Mouse (Mus musculus): ENCODE measurements at regions not wholly inside any gene's neighbourhood (a gene's known extent, or its start where the extent isn't known, plus 50 kb on each side); places are given as distances from the start of the nearest gene placed in this dataset.
"Not testable (repeated sequence)": the region's sequence is repeated elsewhere in the genome, so short reads cannot be mapped to it uniquely, and the experiment has no call there.

DNA sequence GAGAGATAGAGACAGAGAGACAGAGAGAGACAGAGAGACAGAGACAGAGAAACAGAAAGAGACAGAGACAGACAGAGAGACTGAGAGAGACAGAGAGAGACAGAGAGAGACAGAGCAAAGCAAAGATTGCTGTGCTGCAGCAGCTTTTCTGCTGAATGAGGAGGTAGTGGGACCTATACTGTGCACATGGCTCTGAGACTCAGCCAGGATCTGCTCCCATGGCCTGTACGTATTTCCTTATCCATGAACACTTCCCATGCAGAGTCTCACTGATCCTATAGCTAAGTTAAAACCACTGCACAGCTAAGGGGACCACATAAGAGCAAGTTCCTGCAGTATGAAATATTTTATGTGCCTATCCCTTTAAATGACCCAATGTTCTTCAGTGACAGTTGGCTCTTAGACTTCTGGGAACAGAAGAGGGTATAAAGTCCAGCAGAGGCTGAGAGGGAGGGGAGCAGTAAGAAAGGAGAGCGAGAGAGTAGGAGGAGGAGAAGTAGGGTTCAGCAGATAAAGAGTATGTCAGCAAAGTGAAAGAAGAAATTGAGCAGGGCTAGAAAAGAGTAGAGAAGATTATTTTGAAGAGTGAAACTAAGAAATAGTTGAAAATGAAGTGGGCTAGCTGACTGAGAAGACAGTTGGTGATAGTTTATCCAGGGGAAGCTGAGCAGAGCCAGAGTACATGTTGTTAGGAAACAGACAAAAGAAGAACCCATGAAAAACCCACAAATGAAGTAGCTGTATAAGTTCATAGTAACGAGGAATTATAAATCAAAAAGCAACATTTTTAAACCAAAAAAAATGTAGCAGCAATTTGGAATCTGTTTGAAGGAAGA, 61.4 kb upstream of the Ptger2 start:
- H3K9ac ChIP-seq (ENCODE audit: insufficient read depth, low read depth); H3K79me2 ChIP-seq (replicated peaks; ENCODE audit: control insufficient read depth, extremely low read depth, insufficient read depth, poor library complexity, severe bottlenecking); H3K9me3 ChIP-seq (replicated peaks; ENCODE audit: low read length); H3K27me3 ChIP-seq (replicated peaks); H3K27ac ChIP-seq (ENCODE audit: insufficient read depth, low read depth); H3K36me3 ChIP-seq (replicated peaks in 1 of 2; ENCODE audit: control insufficient read depth in 1 of 2, insufficient read depth in 1 of 2, low read length in 1 of 2); H3K4me1 ChIP-seq (ENCODE audit: control insufficient read depth in 1 of 2, insufficient read depth in 2 of 2); H3K4me3 ChIP-seq (replicated peaks in 1 of 3; ENCODE audit: low read depth in 2 of 3, low read length in 2 of 3, poor library complexity in 1 of 3); dilution Hi-C loops (cut with MboI; ENCODE audit: extremely low pct_ligation_motif_present, extremely low pct_unique_long_range_greater_than_20kb, low sequenced_read_pairs); DNase-seq (ENCODE audit: extremely low read depth); in situ Hi-C loops (cut with MboI; ENCODE audit: low pct_ligation_motif_present, low pct_unique_long_range_greater_than_20kb, low sequenced_read_pairs); H3K4me2 ChIP-seq (ENCODE audit: insufficient read depth, low read depth, poor library complexity, severe bottlenecking): not testable (repeated sequence)

DNA sequence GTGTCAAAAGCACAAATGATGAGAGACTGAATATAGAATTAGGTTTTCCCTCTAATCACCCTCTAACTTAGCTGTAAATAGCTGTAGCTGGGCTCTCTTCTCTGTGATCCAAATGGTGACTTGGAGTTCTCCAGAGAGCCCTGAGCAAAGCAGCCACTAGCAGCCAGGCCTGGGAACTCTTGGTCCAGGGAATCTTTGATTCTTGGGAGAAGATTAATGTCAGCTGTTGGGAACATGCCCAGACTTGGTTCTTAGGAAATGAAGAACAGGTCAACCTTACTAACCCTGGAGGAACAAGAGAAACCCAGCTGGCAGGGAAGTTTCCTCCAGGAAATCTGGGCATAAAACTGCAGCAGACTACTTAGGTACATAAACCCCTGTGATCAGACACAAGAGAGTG, 62.6 kb upstream of the Ptgdr start:
- DNase-seq (ENCODE audit: extremely low read depth); dilution Hi-C loops (cut with MboI; ENCODE audit: extremely low pct_ligation_motif_present, extremely low pct_unique_long_range_greater_than_20kb, low sequenced_read_pairs); H3K27me3 ChIP-seq (replicated peaks); H3K4me3 ChIP-seq (replicated peaks in 1 of 3; ENCODE audit: low read depth in 2 of 3, low read length in 2 of 3, poor library complexity in 1 of 3); H3K9me3 ChIP-seq (replicated peaks; ENCODE audit: low read length); H3K4me2 ChIP-seq (ENCODE audit: insufficient read depth, low read depth, poor library complexity, severe bottlenecking); H3K27ac ChIP-seq (ENCODE audit: insufficient read depth, low read depth); H3K79me2 ChIP-seq (replicated peaks; ENCODE audit: control insufficient read depth, extremely low read depth, insufficient read depth, poor library complexity, severe bottlenecking); H3K9ac ChIP-seq (ENCODE audit: insufficient read depth, low read depth); H3K36me3 ChIP-seq (replicated peaks in 1 of 2; ENCODE audit: control insufficient read depth in 1 of 2, insufficient read depth in 1 of 2, low read length in 1 of 2); in situ Hi-C loops (cut with MboI; ENCODE audit: low pct_ligation_motif_present, low pct_unique_long_range_greater_than_20kb, low sequenced_read_pairs): not testable (repeated sequence)
- H3K4me1 ChIP-seq (ENCODE audit: control insufficient read depth in 1 of 2, insufficient read depth in 2 of 2): peaks cover 0 to 10% of the 10 kb centered on the region in 2 experiments; a peak in 3 of 4 replicates

DNA sequence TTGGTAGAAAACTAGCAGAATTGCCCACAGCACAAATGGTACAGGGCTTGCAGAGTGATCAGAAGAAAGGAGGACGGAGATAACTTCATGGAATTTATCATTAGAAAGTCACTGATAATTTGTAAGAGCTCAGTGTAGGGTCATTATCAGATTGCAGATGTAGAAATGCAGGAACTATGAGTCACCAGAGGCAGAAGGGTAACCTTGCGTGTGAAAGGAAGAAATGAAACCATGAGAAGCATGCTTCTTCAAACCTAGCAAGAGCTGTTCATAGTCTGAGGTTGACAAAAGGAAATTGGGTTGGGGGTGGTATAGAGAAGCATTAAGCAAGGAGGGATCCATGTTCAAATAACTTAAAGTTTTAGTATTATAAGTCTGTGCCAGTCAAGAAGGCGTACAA, 60.2 kb upstream of the Ptgdr start:
- no peaks in the 10 kb centered on the region for H3K36me3 ChIP-seq (replicated peaks in 1 of 2; ENCODE audit: control insufficient read depth in 1 of 2, insufficient read depth in 1 of 2, low read length in 1 of 2)
- H3K79me2 ChIP-seq (replicated peaks; ENCODE audit: control insufficient read depth, extremely low read depth, insufficient read depth, poor library complexity, severe bottlenecking): no peaks in the 10 kb centered on the region
- TF ChIP-seq TBP (conservative IDR thresholded peaks at IDR 0.05; ENCODE audit: low read depth, low read length) (no peak), EP300 (IDR thresholded peaks at IDR 0.05; ENCODE audit: low read length) (0 out of 2 replicates have a peak, but pooled peaks have one; percentile 18), ZKSCAN1 (IDR thresholded peaks at IDR 0.05; ENCODE audit: borderline replicate concordance, low read depth, low read length) (no peak), MEF2A (IDR thresholded peaks at IDR 0.05; ENCODE audit: borderline replicate concordance, low read depth, low read length) (no peak), CHD1 (IDR thresholded peaks at IDR 0.05; ENCODE audit: low read depth, low read length) (no peak), IRF4 (IDR thresholded peaks at IDR 0.05; ENCODE audit: low read depth, low read length) (no peak), PAX5 (IDR thresholded peaks at IDR 0.05; ENCODE audit: low read length) (no peak)
- no peak overlapping the region for H3K4me3 ChIP-seq (replicated peaks in 1 of 3; ENCODE audit: low read depth in 2 of 3, low read length in 2 of 3, poor library complexity in 1 of 3)
- H3K4me1 ChIP-seq (ENCODE audit: control insufficient read depth in 1 of 2, insufficient read depth in 2 of 2): peaks cover 0 to 10% of the 10 kb centered on the region in 2 experiments; a peak in 3 of 4 replicates
- H3K27me3 ChIP-seq (replicated peaks): no peaks in the 10 kb centered on the region
- no peak overlapping the region for H3K27ac ChIP-seq (ENCODE audit: insufficient read depth, low read depth)
- no peak overlapping the region for H3K9ac ChIP-seq (ENCODE audit: insufficient read depth, low read depth)
- in situ Hi-C loops (cut with MboI; ENCODE audit: low pct_ligation_motif_present, low pct_unique_long_range_greater_than_20kb, low sequenced_read_pairs): no loop called here
- peak; percentile 33 for DNase-seq (ENCODE audit: extremely low read depth)
- dilution Hi-C loops (cut with MboI; ENCODE audit: extremely low pct_ligation_motif_present, extremely low pct_unique_long_range_greater_than_20kb, low sequenced_read_pairs): no loop called here
- H3K4me2 ChIP-seq (ENCODE audit: insufficient read depth, low read depth, poor library complexity, severe bottlenecking): no peak overlapping the region
- H3K9me3 ChIP-seq (replicated peaks; ENCODE audit: low read length): no peaks in the 10 kb centered on the region

Measured in CH12.LX (cell line).